Mouse (Mus musculus) ovary, postnatal 10 days (tissue): ENCODE results near the gene Golga5.

Experiments
- DNase-seq: peaks from one replicate; pipeline ENCODE4 v3.0.0; 2022; ENCODE audit warnings: low spot score

The Golga5 gene

DNA sequence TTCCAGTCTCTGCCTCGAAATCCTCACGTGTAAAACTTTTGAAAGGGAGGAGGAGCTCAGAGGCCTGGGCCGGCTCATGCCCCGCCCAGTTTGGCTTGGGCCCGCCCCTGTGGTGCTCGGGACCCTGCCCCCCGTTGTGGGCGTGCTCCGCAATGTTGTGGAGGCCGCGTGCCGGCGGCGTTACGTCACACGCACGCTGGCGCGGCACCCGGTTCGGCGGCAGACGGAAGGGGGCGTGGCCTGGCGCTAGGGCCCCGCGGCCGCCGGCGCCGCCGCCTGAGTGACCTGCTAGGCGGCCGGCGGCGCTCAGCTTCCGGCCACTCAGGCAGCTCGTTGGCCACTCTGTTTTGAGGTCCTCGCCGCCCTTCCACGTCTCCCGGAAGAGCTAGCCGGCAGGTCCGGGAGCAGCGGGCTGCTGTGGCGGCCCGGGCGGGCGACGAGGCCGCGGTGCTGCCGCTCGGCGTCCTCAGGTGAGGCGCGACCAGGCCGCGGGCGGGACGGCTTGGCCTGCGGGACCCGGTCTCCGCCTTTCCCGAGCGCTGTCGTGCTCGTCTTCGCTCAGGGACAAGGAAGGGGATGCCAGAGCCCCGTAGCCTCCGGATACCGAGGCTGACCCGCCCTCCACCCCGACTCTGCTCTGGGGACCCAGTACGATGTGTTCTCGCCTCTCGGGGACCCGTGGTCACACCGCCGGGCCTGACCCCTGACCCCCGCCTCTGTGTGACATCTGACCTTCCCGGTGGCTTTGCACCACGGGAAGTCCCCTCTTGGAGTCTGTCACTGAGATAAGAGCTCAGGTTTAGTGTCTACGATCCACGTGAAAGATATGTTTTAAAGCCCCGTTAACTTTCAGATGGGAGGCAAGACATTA is at the start of gene Golga5:
Gene Golga5, plus strand, starts transcription at position 242 of the 871 bp plus-strand sequence.
- peak; percentile 93 for DNase-seq

DNA sequence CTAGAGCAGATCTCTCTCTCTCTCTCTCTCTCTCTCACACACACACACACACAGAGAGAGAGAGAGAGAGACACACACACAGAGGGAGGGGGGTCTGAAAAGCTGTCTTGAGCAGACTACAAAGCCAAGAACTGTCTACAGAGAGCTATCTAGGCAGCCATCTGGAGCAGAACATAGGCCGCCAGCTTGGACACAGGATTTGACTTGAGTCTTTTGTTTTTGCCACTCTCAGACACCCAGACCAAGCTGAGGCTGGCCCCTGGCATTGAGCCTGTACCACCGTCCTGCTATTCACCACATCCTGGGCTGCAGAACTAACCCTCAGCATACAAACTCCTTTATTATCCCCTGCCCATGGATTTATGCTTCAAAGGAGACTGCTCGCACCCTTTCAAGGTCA is 49.4 kb upstream of the Golga5 start:
- no peak for DNase-seq

DNA sequence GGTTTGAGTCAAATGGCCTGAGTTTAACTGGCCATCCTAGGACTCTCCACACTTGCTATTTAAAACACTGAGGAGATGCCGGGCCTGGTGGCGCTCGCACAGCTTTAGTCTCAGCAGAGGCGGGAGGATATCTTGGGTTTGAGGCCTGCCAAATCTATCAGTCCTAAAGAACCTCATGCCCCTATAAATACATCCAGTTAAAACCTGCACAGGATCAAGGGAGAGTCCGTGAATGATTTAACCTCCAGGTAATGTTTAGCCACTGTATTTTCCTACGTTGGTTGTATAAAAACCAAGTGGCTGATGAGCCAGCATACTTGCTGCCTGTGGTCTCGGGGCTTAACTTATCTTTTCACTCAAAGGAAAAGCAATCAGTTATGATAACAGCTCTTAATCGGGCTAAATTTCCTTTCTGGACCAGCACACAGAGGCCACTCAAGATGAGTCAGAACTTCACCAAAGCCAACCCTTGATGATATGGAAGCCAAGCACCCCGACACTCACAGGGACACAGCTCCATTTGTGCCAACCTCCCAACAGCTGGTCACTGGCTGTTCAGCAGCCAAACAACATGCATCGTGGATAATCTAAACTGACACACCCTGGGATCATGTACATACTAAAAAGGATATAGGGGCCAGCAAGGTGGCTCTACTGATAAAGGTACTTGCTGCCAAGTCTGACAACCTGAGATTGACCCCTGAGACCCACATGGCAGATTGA is 48.6 kb upstream of the Golga5 start:
- DNase-seq, result no peak

DNA sequence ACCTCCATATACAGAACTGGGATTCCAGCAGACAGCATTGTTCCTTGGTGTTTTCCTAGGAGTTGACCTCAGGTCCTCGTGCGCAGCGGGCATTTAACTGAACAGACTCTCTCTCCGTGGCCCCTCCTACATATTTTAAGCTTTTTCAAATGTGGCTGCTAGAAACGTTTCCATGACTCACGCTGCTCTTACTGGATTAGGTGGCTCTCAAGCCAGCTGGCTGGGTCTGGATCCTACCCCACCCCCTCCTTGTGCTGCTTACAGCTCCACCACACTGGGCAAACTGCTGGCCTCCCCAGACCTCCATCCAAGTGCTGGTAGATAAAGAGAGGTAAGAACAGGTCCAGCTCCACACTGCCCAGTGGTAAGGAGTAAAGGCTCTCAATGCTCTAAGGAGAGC is 46.9 kb upstream of the Golga5 start:
- no peak for DNase-seq

DNA sequence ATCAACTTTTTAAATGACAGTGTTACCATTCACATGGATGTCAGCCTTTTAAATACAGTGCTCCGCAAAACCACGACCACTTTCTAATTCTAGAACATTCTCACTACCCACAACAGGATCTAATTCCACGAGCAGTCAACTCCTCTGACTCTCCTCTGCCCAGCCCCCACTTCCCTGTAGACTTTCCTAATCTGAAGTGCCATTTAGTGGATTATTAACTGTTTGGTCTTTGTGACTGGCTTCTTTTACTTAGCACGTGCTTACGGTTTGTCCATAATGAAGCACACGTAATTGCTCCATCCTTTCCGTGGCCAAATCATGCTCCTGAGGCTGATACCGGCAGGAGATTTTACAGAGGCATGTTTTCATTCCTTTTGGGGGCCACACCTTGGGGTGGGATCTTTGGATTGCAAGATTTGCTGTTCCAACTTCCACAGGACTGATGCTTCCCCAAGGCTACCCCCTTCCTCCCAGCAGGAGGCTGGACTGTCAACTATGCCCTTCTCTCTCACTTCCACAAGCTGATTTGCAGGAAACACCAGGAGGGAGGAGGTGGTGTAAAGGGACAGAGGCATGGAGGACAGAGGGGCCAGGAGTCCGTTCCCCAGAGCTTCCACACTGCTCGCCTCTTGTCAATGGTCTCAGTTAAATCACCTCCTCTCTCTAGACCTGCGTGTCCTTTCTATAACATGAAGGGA is 46.2 kb upstream of the Golga5 start:
- no peak for DNase-seq

DNA sequence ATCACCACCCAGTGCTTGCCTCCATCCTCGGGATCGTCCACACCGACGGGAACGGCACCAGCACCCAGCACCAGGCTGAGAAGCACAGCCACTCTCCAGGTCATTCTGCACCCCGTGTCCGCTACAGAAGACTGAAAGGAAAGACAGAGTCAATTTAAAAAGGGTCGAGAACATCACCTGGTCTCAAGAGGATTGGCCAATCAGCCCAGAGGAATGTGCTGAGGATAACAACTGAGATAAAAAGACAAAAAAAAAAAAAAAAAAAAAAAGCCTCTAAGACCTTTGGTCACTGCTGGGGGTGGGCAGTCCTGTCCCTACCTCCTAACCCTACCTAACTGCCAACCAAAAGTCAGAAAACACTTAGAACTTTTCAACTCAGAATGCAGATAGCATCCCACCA is 45.3 kb upstream of the Golga5 start:
- DNase-seq, result no peak

DNA sequence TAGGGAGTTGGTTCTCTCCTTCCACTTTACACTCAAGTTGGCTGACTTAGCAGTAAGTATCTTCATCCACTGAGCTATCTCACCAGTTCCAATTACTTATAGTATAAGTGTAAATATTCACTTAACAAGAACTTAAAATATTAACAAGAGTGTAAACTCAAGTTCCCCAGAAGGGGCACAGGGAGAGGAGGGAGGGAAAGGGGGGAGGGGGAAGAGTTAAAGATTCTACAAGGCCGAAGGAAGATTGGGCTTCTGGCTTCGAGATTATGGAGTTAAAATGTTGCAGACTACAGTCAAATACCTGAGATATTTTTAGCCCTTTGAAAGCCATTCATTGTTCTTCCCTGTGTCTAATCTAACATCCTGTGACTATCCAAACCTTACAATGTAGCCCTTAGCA is 44.5 kb upstream of the Golga5 start:
- DNase-seq, result no peak

DNA sequence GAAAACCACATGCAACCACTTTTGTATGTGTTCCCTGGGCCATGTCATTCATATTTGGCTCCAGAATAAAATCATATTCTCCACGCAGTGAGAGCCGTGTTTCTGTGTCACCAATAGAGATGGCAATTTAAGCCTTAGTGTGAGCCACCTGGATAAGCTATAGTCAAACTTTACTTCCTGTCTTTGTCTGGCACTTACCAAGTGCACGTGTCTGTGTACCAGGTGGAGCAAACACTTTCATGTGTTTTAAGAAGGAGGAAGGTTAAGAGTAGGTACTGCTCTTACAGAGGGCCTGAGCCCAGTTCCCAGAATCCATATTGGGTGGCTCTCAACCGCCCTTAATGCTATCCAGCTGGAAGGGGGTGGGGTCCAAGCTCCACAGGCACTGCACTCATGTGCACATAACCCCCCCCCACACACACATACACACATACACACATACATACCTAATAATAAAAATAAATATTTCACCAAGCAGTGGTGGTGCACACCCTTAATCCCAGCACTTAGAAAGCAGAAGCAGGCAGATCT is 43.8 kb upstream of the Golga5 start:
- no peak for DNase-seq

DNA sequence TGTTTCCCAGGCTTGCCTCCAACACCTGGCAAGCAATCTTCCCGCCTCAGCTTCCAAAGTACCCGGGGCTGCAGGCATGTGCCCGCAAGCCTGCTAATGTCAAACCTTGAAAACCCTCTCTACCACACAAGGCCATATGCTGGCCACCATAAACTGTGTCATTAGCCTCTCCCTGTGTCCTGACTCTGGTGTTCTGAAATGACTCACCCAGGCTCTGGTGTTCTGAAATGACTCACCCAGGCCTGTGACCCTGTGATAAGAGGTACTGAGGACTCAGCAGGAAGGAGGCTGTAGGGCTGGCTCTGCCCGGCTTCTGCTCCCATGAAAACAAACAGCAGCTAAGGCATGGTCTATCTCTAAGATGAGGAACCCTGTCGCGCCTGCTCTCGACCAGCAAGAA is 42.6 kb upstream of the Golga5 start:
- no peak for DNase-seq

DNA sequence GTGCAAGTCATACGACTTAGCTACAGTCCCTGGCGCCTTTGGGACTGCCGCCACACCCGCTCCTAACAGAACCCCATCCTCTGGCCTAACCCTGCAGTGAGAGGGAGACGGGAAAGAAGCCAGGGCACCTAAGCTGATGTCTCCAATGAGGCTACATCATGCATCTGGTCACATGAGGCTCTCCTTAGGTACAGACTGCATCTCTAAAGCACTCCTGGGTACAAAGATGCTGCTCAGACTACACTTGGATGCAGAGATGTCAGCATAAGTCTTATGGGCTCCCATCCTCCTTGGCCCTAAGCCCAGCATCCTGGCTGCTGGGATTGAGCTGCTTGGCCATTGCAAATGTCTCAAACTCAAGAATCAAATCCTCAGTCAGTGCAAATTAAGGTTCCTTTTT is 39.3 kb upstream of the Golga5 start:
- DNase-seq, result no peak

DNA sequence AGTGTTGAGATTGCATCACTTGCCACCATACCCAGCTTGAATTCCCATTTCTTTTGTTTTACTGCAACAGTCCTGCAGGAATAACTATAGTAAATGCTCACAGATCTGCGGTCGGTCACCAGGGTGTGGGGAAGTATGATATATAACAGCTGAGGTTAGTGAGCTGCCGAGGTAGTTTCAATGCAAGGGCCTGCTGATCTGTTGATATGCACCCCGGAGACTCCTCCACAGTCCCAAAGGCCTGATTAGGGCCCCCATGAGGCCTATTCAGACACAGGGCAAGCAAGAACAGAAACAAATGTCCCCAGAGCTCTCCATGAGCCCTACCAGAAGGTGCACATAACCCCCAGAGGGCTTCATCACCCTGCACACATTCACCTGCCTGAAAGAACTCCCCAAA is 38.7 kb upstream of the Golga5 start:
- DNase-seq, result no peak

DNA sequence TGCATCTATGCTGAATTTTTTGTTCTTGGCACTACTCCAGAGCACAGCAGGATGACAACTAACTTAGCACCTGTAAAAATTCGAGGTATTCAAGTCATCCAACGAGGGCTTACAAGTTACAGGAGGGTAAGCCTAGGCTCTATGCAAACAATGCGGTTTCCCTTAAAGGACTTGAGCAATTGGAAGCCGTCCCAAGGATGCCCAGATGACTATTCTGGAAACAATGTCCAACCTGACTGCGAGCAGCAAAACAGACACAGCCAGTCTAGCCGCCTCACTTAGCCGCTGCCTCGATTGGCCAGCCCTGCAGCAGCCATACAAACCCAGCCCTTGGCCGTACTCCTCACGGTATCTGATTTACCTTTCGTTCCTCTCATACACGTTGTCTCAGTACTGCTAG is 36.7 kb upstream of the Golga5 start:
- no peak for DNase-seq

DNA sequence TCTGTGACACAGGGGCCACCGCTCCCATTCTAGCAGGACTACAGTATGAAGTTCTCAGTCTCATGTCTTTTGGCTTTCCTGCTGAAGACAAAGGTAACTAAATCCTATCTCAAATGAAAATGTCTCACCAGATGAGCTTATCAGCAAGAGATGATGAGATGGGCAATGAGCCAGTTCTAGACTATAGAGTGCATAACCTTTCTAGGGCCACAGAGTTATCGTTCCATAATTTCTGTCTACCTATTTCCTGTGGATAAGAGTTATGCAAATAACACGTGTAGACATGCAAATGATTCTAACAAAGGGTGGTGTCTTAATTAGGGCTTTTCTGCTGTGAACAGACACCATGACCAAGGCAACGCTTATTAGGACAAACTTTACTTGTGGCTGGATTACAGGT is 34.8 kb upstream of the Golga5 start:
- no peak for DNase-seq

DNA sequence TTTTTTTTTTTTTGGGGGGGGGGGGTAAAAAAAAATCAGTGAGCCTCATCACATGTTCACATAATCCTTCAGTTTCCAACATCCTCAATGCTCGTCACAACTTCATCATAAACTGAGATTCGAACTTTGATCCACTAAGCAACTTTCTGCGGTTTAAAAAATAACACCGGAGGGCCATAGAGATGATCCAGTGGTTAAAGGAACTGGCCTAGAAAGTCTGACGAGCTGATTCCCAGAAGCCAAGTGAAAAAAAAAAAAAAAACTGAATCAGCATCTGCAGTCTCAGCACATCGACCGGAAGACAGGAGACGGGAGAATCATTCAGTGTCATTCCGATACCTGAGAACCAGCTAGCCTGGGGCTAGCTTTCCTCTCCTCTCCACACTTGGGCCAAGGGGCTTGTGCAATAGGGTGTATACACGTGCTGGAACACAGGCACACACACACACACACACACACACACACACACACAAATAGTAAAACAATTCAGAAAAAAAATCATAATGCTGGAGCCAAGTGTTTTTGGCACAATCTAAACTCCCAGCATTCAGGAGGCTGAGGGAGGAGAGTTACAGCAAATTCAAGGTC is 31.9 kb upstream of the Golga5 start:
- no peak for DNase-seq

DNA sequence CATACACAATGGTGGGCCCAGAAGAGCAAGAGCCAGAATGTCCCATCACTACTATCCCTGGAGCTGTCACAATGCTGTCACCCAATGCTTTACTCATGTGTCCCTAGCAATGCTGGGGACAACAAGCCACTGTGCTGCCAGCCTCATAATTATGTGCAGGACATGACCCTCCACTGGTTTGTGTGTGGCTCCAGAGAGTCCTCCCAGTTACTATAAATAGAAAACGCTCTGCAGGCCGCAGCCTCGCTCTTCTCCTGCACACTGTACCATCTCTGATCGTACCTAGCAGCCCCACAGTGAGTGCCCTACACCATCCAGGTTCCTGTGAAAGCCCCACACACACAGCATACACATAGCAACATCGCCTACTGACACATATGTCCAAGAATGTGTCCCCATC is 31.0 kb upstream of the Golga5 start:
- no peak for DNase-seq

DNA sequence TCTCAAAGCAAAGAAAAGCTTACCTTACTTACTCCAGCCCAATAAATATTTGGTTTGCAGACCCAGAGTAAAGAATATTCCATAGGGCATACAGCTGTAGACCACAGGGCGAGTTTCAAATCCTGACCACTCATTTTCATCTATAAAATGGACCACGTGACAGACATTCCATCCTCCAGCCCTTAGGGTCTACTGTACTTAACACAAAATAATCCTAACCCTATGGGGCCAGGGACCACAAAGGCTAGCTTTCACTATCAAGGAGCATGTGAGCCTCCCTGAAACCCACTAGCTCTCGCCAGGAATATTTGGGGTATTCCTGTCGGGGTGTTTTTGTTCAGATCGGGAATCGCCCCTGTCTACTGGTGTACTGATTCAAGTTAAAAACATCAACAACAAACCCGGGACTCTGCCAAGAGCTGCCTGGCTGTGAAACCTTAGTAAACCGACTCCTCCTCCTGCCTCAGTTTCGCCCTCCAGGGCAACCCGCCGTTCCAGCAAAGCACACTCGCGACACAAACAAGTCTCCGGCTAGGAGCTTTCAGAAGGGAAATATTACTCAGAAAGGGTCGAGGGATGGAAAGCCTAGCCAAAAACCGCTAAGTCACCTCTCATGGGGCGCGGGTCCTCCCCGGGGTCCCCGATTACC is 29.8 kb upstream of the Golga5 start:
- DNase-seq, result no peak

DNA sequence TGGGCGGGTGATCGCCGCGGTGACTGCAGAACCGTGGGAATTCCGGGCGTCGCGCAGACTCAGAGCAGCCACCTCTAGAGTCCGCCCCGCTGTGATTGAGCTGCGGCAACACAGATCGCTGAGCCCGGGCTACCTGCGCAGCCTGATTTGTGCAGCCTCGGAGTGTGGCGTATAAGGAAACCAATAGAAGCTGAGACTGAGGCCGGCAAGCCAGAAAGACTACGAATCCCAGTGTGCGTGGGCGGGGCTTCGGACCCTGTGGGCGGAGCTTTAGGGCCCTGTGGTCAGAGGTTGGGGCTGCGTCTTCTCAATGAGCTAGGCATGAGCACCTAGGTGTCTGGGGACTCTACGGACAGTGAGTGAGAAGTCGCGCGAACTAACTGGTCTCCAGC is 29.3 kb upstream of the Golga5 start, which contains the start of gene Lgmn:
Gene Lgmn, minus strand, starts transcription at position 182 of the 392 bp plus-strand sequence.
- peak; percentile 88 for DNase-seq

DNA sequence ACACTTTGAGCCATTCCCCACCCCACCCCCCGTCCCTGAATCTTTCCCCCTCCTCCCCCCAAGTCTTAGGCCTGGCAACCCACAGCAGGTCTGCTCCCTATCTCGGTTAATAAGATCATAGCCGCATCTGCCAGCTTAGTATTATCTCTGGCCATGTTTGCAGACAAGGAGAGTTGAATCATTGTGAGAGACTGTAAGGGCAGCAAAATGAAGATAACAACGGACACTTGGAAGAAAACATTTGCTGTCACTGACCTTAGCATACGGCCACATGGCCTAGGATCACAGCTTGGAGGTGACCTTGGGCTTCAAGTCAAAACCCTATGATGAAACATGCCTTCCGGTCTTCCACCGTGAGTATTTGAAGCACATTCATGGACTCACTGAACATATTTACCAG is 28.4 kb upstream of the Golga5 start:
- DNase-seq, result no peak

DNA sequence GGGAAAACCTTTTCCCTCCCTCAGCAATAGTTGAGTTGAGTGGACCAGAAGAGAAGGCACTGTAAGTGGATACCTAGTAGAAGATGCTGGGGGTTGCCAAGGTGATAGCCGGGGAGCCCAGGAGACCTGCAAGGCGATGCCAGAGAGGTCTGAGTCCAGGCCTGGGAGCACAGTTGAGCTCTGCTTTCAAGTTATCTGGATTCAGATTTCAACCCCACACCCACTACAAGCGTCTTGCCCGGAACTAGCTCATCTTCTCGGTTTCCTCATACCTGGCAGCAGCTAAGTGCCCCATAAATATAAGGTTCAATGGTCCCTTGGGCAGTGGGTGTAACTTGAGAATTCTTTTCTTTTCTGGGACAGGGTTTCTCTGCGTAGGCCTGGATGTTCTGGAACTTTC is 27.8 kb upstream of the Golga5 start:
- DNase-seq, result no peak

DNA sequence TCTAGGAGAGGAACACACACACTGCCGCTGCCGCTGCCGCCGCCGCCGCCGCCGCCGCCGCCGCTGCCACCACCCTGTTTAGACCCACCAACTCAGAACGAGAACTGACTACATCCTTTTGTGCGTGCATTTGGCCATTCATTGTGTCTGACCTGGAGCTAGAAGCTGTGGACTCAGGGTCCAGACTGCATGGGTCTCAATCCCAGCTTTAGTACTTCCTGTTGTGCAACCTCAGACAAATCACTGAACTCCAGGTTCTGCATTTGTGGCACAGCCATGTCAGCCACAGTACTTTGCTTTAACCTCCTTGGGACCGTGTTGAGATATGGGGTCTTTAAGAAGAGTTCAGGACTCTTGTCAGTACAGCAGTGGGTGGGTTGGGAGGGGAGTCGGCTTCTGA is 26.3 kb upstream of the Golga5 start:
- DNase-seq, result no peak

DNA sequence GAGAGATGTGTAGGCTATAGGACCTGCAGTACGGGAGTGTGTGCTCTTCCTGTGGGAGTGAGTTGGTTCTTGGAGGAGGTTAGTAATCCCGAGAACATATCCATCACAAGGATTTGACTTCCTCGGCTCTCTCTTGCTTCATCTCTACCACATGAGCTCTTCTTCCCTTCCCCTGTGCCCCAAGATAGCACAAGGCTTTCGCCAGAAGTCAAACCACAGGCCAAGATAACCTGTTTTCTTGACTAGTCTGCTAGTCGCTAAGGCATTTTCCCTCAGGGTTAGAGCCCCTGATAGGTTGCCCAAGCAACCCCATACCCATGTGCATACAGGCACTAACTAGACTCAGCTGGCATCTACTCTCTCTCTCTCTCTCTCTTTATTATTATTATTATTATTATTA is 25.3 kb upstream of the Golga5 start:
- DNase-seq, result no peak

DNA sequence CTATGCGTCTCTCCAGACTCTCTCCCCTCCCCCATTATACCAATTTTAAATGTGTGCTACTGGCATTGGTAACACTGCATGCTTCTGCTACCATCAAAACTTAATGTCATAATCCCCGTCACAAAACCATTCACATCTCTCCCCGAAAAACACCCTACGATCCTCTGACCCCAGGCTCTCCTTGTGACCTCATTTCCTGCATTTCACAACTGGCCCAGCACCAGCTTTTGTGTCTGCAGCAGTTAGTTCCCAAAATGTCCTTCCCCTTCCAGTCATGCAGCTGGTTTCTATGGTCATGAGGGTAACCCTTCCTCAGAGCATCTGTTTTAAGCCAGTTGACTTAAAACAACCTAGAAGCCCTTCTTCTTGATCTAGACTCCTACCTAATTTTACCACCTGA is 23.5 kb upstream of the Golga5 start:
- DNase-seq, result no peak
